Mouse (Mus musculus): ENCODE measurements around the gene Hnrnpab.

Gene Hnrnpab

DNA sequence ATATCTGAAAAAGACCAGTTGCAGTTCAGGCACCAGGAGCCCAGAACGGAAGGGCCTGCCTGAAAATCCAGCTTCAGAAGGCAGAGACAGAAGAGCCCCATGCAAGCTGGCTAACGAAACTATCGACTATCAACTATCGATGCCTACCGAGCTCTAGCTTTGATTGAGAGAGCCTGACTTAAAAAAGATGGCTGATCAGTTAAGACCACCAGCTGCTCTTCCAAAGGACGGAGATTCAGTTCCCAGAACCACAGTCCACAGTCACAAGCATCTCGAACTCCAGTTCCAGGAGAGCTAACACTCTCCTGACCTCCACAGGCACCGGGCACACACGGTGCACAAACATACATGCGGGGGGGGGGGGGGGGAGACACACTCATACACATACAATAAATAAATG is 52.1 kb downstream of the Hnrnpab start:
- no peak for DNase-seq

DNA sequence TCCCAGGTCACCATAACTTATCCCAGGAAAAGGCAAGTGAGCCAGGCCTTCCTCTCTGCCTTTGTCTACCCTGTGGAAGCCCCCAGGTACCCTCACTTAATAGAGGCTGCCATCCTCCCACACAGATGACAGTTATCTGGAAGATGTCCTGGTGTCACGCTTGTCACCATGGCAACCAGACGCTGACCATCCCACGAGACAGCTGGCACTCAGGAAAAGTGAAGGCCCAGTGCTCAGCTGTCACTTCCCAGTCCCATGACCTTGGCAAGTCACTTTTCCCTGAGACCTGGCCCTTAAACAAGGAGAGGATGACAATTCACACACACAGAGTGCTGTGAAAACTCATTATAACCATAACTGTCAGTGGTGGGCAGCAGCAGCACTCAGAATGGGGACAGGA is 54.6 kb downstream of the Hnrnpab start:
- no peak for DNase-seq

DNA sequence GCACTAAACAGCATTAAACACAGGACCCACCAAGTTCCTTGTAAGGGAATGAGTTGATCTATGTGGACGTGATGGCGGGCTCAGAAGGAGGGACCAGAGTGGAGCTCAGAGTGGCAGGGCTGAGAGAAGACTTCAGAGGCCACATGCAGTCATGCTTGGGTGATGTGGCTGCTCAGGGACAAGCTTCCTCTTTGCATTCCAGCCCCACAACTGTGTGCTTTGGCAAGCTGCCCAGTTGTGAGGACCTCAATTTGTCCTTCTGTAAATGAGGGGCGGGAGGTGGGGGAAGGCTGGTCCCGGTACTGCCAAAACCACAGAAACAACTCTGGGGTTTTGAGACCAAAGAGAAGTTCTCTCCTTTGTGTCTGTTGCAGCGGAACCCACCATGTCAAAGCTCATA is 55.4 kb downstream of the Hnrnpab start:
- peak; percentile 22 to 27 for DNase-seq

Measured in B cell, adult 2 months (primary cell).